Mouse (Mus musculus) kidney, adult 11 months (tissue): ENCODE measurements around the gene 1810043G02Rik.
A peak's percentile ranks its signal among the peaks of the same experiment; 100 is the strongest.
"Not testable (repeated sequence)": the region's sequence is repeated elsewhere in the genome, so short reads cannot be mapped to it uniquely, and the experiment has no call there.

Source experiments
- DNase-seq: peaks from one replicate; pipeline ENCODE4 v3.0.0; 2022

The 1810043G02Rik gene

GRCm38 (mm10) chr10:77978351-77979350 is at the start of gene 1810043G02Rik:
1810043G02Rik (plus strand) TSS chr10:77978524.
- peak; percentile 98 for DNase-seq

GRCm38 (mm10) chr10:77939685-77940084 is 38.6 kb upstream of the 1810043G02Rik start:
- DNase-seq = no peak

GRCm38 (mm10) chr10:77950468-77950867 is 27.9 kb upstream of the 1810043G02Rik start:
- not testable (repeated sequence) for DNase-seq

GRCm38 (mm10) chr10:77962725-77963124 is 15.6 kb upstream of the 1810043G02Rik start:
- DNase-seq = no peak

GRCm38 (mm10) chr10:77963971-77964370 is 14.4 kb upstream of the 1810043G02Rik start:
- no peak for DNase-seq

- DNase-seq = no peak
Observed at GRCm38 (mm10) chr10:77969274-77969972, 8.9 kb upstream of the 1810043G02Rik start.

GRCm38 (mm10) chr10:77969973-77970325 is 8.4 kb upstream of the 1810043G02Rik start:
- DNase-seq = no peak

GRCm38 (mm10) chr10:77970481-77970880 is 7.8 kb upstream of the 1810043G02Rik start, which contains the start of gene Trpm2:
Trpm2 (minus strand) TSS chr10:77970563.
- no peak for DNase-seq

- DNase-seq = no peak
Observed at GRCm38 (mm10) chr10:77971191-77971590, 7.1 kb upstream of the 1810043G02Rik start.

GRCm38 (mm10) chr10:77971709-77972553 is 6.4 kb upstream of the 1810043G02Rik start:
- DNase-seq = no peak

GRCm38 (mm10) chr10:77974323-77974722 is 4.0 kb upstream of the 1810043G02Rik start:
- no peak for DNase-seq

- DNase-seq = no peak
Observed at GRCm38 (mm10) chr10:77974811-77975210, 3.5 kb upstream of the 1810043G02Rik start.

- no peak for DNase-seq
Observed at GRCm38 (mm10) chr10:77975653-77976052, 2.7 kb upstream of the 1810043G02Rik start.

- DNase-seq = no peak
Observed at GRCm38 (mm10) chr10:77976458-77977150, 1.7 kb upstream of the 1810043G02Rik start.

GRCm38 (mm10) chr10:77984660-77985059 is 6.3 kb downstream of the 1810043G02Rik start:
- DNase-seq = peak; percentile 53

GRCm38 (mm10) chr10:77985775-77986174 is 7.5 kb downstream of the 1810043G02Rik start:
- DNase-seq = no peak

GRCm38 (mm10) chr10:77995639-77996038 is 17.3 kb downstream of the 1810043G02Rik start:
- no peak for DNase-seq

GRCm38 (mm10) chr10:78000200-78000599 is 21.9 kb downstream of the 1810043G02Rik start:
- no peak for DNase-seq

GRCm38 (mm10) chr10:78001796-78002195 is 23.5 kb downstream of the 1810043G02Rik start:
- no peak for DNase-seq

GRCm38 (mm10) chr10:78002316-78002715 is 24.0 kb downstream of the 1810043G02Rik start:
- DNase-seq = no peak

GRCm38 (mm10) chr10:78004479-78005100 is 26.3 kb downstream of the 1810043G02Rik start:
- no peak for DNase-seq
